Mouse (Mus musculus) liver, embryonic 13.5 days (tissue): ENCODE results near the gene Myo5c. TPM values are rescaled to one million over a fixed set of nuclear protein-coding genes. Genes with fewer than 3 reads are reported as not detected.
A peak's percentile ranks its signal among the peaks of the same experiment; 100 is the strongest.

Experiments used
- ATAC-seq: fragments of 200-750 bp; cut with Nextera tagmentation; 2 replicates; pipeline ENCODE4 v1.8.0; 2017; ENCODE audit warnings: low read depth, mild to moderate bottlenecking, moderate number of reproducible peaks, moderate library complexity
- DNase-seq: peaks from one replicate; pipeline ENCODE4 v3.0.0; 2022
- H3K27ac ChIP-seq: fragments of 300-500 bp; sonication (generic); 2 replicates; pipeline ENCODE4 v1.5.1; 2015; ENCODE audit warnings: moderate library complexity, mild to moderate bottlenecking, inconsistent platforms
- H3K27me3 ChIP-seq: fragments of 300-500 bp; sonication (generic); 2 replicates; pipeline ENCODE4 v1.6.1; 2015; ENCODE audit warnings: mild to moderate bottlenecking, inconsistent platforms
- H3K36me3 ChIP-seq: fragments of 300-500 bp; sonication (generic); 2 replicates; pipeline ENCODE4 v1.6.1; 2015; ENCODE audit warnings: mild to moderate bottlenecking, inconsistent platforms
- H3K4me1 ChIP-seq: fragments of 300-500 bp; sonication (generic); replicated peaks from 2 replicates; pipeline ENCODE4 v1.6.1; 2015; ENCODE audit warnings: inconsistent platforms
- H3K4me2 ChIP-seq: fragments of 300-500 bp; sonication (generic); 2 replicates; pipeline ENCODE4 v1.6.1; 2015; ENCODE audit warnings: inconsistent platforms, mild to moderate bottlenecking, moderate library complexity
- H3K4me3 ChIP-seq: fragments of 300-500 bp; sonication (generic); replicated peaks from 2 replicates; pipeline ENCODE4 v1.5.1; 2015; ENCODE audit warnings: mild to moderate bottlenecking, inconsistent platforms
- H3K9ac ChIP-seq: fragments of 300-500 bp; sonication (generic); 2 replicates; pipeline ENCODE4 v1.6.1; 2015; ENCODE audit warnings: mild to moderate bottlenecking, inconsistent platforms
- H3K9me3 ChIP-seq: fragments of 300-500 bp; sonication (generic); replicated peaks from 2 replicates; pipeline ENCODE4 v1.6.1; 2016; ENCODE audit warnings: inconsistent platforms
- WGBS: fragments of 180-500 bp; shearing (Covaris S2); methylation state at CpG from one replicate; pipeline ENCODE4 v1.1.7; 2015; ENCODE audit not compliant: insufficient replicate concordance; 5-methylcytosine and 5-hydroxymethylcytosine counted together
- polyA plus RNA-seq: library from polyadenylated mRNA; unstranded; fragments of >200 nt; fragmentation: Nextera tagmentation; extraction: Ambion mirVana; gene quantifications from 2 replicates; pipeline ENCODE4 v1.2.1, GENCODE M21; 2015

Gene Myo5c
- polyA plus RNA-seq, 1 experiment from 2014 or later: 0.07 TPM

DNA sequence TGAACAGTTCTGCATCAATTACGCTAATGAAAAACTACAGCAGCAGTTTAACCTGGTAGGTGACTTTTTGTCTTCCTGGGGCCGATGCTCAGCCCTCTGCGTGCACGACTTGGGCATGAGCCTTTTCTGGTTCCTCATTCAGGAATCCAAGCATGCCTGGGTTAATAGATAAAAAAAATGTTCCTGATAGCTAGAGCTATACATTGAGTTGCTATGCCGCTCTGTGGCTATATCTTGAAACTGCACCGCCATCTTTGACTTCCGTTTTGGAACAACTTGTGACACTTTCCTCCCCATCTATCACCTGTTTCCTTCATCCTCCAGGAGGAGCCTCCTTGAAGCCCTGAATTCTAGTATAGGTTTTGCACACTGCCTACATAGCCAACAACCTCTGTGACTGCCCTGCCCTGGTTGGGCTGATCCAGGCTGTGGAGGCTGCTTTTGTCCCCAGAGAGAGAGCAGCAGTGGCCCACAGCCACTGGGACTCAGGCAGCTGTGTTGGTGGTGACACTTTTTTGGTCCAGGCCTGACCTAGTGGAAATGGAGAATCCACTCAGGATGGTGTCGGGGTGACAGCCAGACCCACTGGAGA is 30.5 kb downstream of the Myo5c start:
- Histone ChIP-seq H3K27me3 (no peaks in the 10 kb centered on the region), H3K27ac (no peak overlapping the region), H3K4me1 (peaks cover 22% of the 10 kb centered on the region), H3K9me3 (no peaks in the 10 kb centered on the region), H3K36me3 (no peaks in the 10 kb centered on the region), H3K4me2 (no peak overlapping the region), H3K9ac (no peak overlapping the region), H3K4me3 (no peak overlapping the region)
- WGBS: 28% methylated on average over 8 of the region's 8 CpGs
- DNase-seq (no peak), ATAC-seq (peak; percentile 41; the same call in 1 of the 2 replicates)

DNA sequence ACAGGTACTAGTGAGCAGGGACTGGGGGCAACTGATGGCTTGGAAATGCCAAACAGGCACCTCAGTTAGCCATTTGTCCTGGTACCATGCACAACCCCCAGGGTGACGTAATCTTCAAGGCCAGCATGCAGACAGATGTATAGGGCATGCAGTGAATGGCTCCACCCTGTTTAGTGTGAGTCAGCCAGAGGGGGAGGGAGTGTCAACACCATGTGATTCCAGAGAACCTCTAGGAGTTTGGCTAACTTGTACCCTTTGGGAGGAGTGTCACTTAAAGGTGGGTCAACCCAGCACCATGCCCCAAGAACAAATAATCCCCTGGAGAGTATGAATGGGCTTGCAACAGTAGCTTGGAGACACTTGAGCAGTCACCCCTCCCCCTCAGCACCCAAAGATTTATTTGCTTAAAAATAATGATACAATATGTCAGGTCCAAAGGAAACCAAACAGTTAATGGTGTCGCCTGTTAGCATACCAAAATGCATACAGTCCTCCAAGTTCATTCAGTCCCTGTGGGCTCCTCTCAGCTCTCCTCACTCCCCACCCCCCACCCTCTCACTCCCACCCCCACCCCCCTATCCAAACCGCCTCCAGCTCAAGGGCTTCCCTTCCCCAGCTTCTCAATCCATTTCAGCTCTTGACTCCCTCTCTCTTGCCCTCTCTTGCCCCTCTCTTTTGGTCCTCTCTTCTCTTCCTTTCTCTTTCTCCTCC is 32.3 kb downstream of the Myo5c start:
- WGBS: 41% methylated on average over 3 of the region's 3 CpGs

DNA sequence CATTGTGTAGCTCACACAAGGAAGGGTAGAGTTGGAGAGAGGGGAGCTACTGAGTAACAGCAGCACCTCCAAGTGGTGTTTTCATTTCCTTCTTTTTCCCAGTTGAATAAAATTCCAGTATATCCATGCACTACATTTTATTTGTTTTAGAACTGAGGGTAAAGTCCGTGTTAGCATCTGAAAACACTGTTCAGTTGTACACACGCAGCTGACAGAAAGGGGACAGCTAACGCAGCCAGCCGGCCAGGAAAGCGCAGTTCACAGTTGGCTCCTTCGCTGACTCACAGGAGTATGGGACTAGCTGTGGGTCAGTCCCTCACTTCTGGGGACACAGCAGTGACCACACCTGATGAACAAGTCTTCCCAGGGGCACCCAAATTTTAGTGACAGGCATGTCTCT is 35.3 kb downstream of the Myo5c start:
- Histone ChIP-seq H3K4me3 (no peak overlapping the region), H3K27me3 (no peaks in the 10 kb centered on the region), H3K4me2 (no peak overlapping the region), H3K4me1 (peaks cover 11% of the 10 kb centered on the region), H3K36me3 (no peaks in the 10 kb centered on the region), H3K9me3 (no peaks in the 10 kb centered on the region), H3K27ac (no peak overlapping the region), H3K9ac (no peak overlapping the region)
- no peak for DNase-seq
- no peak for ATAC-seq
- WGBS: 65% methylated on average over 6 of the region's 6 CpGs

More for the DNA sequence above, 32.3 kb downstream of the Myo5c start:
- DNase-seq (no peak), ATAC-seq (peak; percentile 63)
- Histone ChIP-seq H3K4me1 (peaks cover 22% of the 10 kb centered on the region), H3K27me3 (no peaks in the 10 kb centered on the region), H3K4me3 (no peak overlapping the region), H3K9me3 (no peaks in the 10 kb centered on the region), H3K27ac (no peak overlapping the region), H3K4me2 (no peak overlapping the region), H3K36me3 (no peaks in the 10 kb centered on the region), H3K9ac (no peak overlapping the region)

DNA sequence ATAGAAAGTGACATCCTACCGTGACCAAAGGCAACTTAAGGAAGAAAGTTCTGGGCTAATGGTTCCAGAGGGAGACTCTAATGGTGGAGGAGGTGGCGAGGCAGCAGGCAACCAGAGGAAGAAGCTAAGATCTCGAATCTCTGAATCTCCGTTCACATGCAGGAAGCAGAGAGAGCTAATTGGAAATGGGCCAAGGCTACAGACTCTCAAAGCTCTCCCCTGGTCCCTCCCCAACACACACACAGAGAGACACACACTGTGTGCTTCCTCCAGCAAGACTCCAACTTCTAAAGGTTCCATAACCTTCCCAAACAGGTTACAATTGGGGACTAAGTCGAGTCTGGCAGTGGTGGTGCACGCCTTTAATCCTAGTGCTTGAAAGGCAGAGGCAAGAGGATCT is 38.6 kb downstream of the Myo5c start:
- Histone ChIP-seq H3K4me2 (no peak overlapping the region), H3K27me3 (no peaks in the 10 kb centered on the region), H3K27ac (no peak overlapping the region), H3K9ac (no peak overlapping the region), H3K4me3 (no peak overlapping the region), H3K9me3 (no peaks in the 10 kb centered on the region), H3K4me1 (no peaks in the 10 kb centered on the region), H3K36me3 (no peaks in the 10 kb centered on the region)
- WGBS: 45% methylated on average over 6 of the region's 6 CpGs
- ATAC-seq (no peak), DNase-seq (no peak)

DNA sequence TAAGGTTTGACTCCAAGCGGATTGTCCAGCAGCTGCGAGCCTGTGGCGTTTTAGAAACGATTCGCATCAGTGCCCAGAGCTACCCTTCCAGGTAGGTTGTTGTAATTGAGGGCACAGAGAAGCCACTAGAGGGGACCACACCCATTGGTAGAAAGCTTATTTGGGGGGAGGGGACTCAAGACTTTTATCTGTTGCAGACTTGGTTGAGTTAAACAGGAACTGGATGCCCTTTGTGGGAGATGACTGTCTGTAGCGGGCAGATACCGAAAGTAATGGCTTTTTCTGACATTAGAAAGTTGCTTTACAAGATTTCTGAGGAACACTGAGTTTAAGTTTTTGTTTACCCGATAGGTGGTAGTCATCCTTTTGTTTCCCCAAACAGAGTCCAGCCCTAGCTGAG is 39.7 kb downstream of the Myo5c start:
- Histone ChIP-seq H3K4me1 (no peaks in the 10 kb centered on the region), H3K4me3 (no peak overlapping the region), H3K4me2 (no peak overlapping the region), H3K9me3 (no peaks in the 10 kb centered on the region), H3K27me3 (no peaks in the 10 kb centered on the region), H3K27ac (no peak overlapping the region), H3K36me3 (no peaks in the 10 kb centered on the region), H3K9ac (no peak overlapping the region)
- DNase-seq (no peak), ATAC-seq (no peak)
- 56% methylated on average over 8 of the region's 8 CpGs for WGBS

DNA sequence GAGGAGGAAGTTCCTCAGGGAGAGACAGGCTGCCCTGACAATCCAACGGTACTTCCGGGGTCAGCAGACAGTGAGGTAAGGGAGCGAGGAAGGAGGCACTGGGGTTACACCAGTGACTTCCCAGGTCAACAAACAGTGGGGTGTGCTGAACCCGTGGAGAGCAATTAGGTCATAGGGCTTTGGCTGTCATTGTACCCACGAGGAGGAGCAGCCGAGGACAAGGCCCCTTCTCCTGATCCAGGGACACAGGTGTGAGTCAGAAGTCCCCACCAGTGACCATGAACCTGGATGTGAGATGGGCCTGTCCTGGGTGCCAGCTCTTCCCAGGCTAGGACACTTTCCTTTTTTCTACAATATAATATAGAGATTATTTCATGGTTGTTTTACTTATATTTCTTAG is 41.8 kb downstream of the Myo5c start:
- no peak overlapping the region for H3K9ac ChIP-seq

DNA sequence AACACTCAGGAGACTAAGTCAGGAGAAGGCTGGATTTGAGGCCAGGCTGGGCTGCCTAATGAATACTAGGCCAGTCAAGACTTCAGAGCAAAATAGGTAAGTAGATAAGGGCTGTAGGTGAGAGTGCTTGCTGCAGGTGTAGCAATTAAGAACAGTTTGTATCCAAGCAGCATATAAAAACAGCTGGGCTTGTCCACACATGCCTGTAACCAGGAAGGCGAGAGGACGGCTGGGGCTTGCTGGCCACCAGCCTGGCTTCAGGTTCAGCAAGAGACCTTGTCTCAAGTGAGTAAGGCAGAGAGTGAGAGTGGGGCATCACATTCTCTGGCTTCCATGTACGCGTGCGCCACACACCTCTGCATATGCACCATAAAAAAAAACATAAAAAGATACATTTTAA is 42.7 kb downstream of the Myo5c start:
- H3K36me3 ChIP-seq: no peaks in the 10 kb centered on the region
- H3K9ac ChIP-seq: no peak overlapping the region
- H3K27ac ChIP-seq: no peak overlapping the region
- no peaks in the 10 kb centered on the region for H3K27me3 ChIP-seq
- ATAC-seq: no peak
- H3K4me1 ChIP-seq: no peaks in the 10 kb centered on the region
- no peaks in the 10 kb centered on the region for H3K9me3 ChIP-seq
- no peak overlapping the region for H3K4me2 ChIP-seq
- no peak for DNase-seq
- 84% methylated on average over 5 of the region's 5 CpGs for WGBS
- H3K4me3 ChIP-seq: no peak overlapping the region

More for the DNA sequence above, 41.8 kb downstream of the Myo5c start:
- Histone ChIP-seq H3K4me2 (no peak overlapping the region), H3K9me3 (no peaks in the 10 kb centered on the region), H3K36me3 (no peaks in the 10 kb centered on the region), H3K27me3 (no peaks in the 10 kb centered on the region), H3K27ac (no peak overlapping the region), H3K4me1 (no peaks in the 10 kb centered on the region), H3K4me3 (no peak overlapping the region)
- ATAC-seq (no peak), DNase-seq (no peak)
- 55% methylated on average over 6 of the region's 6 CpGs for WGBS

DNA sequence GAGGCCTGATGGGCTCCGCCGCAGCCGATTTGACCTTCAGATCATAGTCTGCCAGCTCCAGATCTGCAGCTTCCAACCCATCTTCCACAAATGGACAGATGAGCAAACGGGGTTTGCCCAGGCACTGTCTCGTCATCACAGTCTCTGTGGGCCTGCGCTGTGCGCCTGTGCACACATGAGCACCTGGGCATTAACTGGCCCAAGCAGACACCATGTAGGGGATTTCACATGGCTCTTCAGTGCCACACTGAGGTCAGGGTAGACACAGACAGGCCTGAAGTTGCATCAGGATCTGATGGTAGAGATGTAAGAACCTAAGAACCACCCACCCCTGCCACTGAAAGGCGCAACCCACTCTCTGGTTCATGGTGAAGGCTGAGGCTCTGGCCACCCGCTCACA is 43.2 kb downstream of the Myo5c start:
- Histone ChIP-seq H3K27me3 (no peaks in the 10 kb centered on the region), H3K27ac (no peak overlapping the region), H3K36me3 (no peaks in the 10 kb centered on the region), H3K9me3 (no peaks in the 10 kb centered on the region), H3K4me2 (no peak overlapping the region), H3K9ac (no peak overlapping the region), H3K4me3 (no peak overlapping the region), H3K4me1 (no peaks in the 10 kb centered on the region)
- 88% methylated on average over 9 of the region's 9 CpGs for WGBS
- DNase-seq (no peak), ATAC-seq (no peak)

DNA sequence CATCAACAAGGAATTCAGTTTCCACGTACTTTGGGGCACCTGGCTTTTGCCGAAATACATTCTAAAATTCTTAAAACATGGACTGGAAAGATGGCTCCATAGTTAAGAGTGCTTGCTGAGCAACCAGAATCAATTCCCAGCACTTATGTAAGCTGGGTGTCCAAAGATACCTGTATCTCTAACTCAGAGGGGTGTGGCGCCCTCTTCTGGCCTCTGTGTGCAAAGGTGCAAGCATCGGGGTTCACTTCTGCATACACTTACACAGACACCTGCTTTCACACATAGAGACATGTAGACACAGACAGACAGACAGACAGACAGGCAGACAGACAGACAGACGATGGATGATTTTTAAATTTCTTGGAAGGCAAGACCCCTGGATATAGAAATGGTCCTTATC is 49.0 kb downstream of the Myo5c start:
- DNase-seq (no peak), ATAC-seq (no peak)
- no peak overlapping the region for H3K27ac ChIP-seq
- H3K36me3 ChIP-seq: no peaks in the 10 kb centered on the region
- H3K4me3 ChIP-seq: no peak overlapping the region
- H3K9ac ChIP-seq: no peak overlapping the region
- H3K4me1 ChIP-seq: no peaks in the 10 kb centered on the region
- H3K27me3 ChIP-seq: peaks cover 6% of the 10 kb centered on the region; the same call in 1 of the 2 replicates
- no peak overlapping the region for H3K4me2 ChIP-seq
- WGBS: 35% methylated on average over 5 of the region's 5 CpGs
- H3K9me3 ChIP-seq: no peaks in the 10 kb centered on the region

DNA sequence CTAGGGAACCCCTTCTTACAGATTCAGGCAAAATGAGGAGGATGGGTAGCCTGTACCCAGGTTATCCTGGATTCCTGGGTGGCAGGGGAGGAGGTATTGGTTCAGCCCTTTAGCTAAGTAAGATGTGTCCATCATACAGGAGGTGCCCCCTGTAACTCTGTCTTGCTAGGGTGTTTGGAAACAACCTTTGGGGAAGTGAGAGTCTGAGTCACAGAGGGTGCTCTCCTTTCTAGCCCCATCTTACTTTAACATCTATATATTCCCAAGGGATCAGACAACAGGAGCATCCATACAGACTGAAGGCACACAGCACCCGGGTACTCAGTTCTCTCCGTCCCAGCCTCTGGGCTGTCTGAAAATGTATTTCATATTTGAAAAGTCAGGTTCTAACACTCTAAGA is 50.4 kb downstream of the Myo5c start:
- no peaks in the 10 kb centered on the region for H3K9me3 ChIP-seq
- ATAC-seq: no peak
- no peaks in the 10 kb centered on the region for H3K4me1 ChIP-seq
- H3K4me2 ChIP-seq: no peak overlapping the region
- no peaks in the 10 kb centered on the region for H3K36me3 ChIP-seq
- H3K27ac ChIP-seq: no peak overlapping the region
- 46% methylated on average over 2 of the region's 2 CpGs for WGBS
- H3K27me3 ChIP-seq: peaks cover 6% of the 10 kb centered on the region; the same call in 1 of the 2 replicates
- no peak overlapping the region for H3K9ac ChIP-seq
- no peak overlapping the region for H3K4me3 ChIP-seq
- DNase-seq: no peak

DNA sequence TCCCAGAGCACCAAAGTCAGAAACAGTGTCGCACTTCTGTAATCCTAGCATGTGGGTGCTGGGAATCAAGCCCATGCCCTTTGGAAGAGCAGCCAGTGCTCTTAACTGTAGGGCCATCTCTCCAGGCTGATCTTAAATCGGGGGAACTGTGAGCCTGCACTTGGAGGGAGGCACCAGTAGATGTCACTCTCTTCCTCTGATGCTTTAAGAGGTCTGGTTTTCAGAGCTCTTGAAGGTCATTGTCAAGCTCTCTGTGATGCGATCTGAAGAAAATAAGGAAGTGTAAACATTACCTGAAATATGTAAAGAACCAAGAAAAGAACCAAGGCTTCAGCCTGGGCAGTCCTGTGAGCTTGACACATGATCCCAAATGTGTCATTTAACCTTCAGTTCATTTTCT is 51.0 kb downstream of the Myo5c start:
- no peak overlapping the region for H3K4me3 ChIP-seq
- H3K36me3 ChIP-seq: no peaks in the 10 kb centered on the region
- WGBS: 7% methylated on average over 3 of the region's 3 CpGs
- H3K27ac ChIP-seq: no peak overlapping the region
- H3K4me2 ChIP-seq: no peak overlapping the region
- H3K27me3 ChIP-seq: peaks cover 6% of the 10 kb centered on the region; the same call in 1 of the 2 replicates
- ATAC-seq (no peak), DNase-seq (no peak)
- no peaks in the 10 kb centered on the region for H3K4me1 ChIP-seq
- no peak overlapping the region for H3K9ac ChIP-seq
- no peaks in the 10 kb centered on the region for H3K9me3 ChIP-seq

DNA sequence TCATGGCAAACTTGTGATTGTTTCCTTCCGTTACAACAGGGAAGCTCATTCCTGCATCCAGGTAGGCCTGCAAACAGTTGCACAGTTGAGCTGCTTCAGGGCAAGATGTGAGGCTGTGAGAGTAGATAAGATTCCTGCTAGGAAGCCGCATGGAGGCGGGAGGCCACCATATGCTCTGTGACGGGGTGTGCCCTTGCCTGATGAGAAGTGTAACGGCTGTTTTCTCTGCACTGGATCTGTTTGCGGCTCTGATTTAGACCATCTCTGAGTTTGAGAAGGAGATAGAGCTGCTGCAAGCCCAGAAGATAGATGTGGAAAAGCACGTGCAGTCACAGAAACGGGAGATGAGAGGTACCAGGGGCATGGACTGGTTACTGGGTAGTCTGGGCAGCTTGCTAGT is 51.8 kb downstream of the Myo5c start:
- DNase-seq (no peak), ATAC-seq (no peak)
- H3K4me1 ChIP-seq: no peaks in the 10 kb centered on the region
- no peak overlapping the region for H3K9ac ChIP-seq
- no peaks in the 10 kb centered on the region for H3K9me3 ChIP-seq
- H3K27me3 ChIP-seq: peaks cover 6% of the 10 kb centered on the region; the same call in 1 of the 2 replicates
- WGBS: 43% methylated on average over 8 of the region's 8 CpGs
- H3K4me2 ChIP-seq: no peak overlapping the region
- H3K36me3 ChIP-seq: no peaks in the 10 kb centered on the region
- no peak overlapping the region for H3K4me3 ChIP-seq
- no peak overlapping the region for H3K27ac ChIP-seq
